Mouse (Mus musculus) kidney, postnatal 0 days (tissue): ENCODE data around the gene Plce1. TPM values are rescaled to one million over a fixed set of nuclear protein-coding genes. Genes with fewer than 3 reads are reported as not detected.

Source experiments
- ATAC-seq: fragments of 200-750 bp; cut with Nextera tagmentation; replicated peaks from 2 replicates; pipeline ENCODE4 v1.8.0; 2017; ENCODE audit warnings: low read depth, moderate number of reproducible peaks, moderate TSS enrichment, moderate library complexity; ENCODE audit not compliant: low FRiP score
- DNase-seq: peaks from one replicate; pipeline ENCODE4 v3.0.0-alpha.2; 2016; ENCODE audit warnings: low spot score
- H3K27ac ChIP-seq: fragments of 300-500 bp; sonication (generic); 2 replicates; pipeline ENCODE4 v1.5.1; 2014; ENCODE audit warnings: mild to moderate bottlenecking
- H3K27me3 ChIP-seq: fragments of 300-500 bp; sonication (generic); 2 replicates; pipeline ENCODE4 v1.6.1; 2014; ENCODE audit warnings: low read length, mixed read lengths; ENCODE audit not compliant: insufficient read depth
- H3K36me3 ChIP-seq: fragments of 300-500 bp; sonication (generic); 2 replicates; pipeline ENCODE4 v1.6.1; 2014; ENCODE audit warnings: low read length, mixed read lengths; ENCODE audit not compliant: insufficient read depth
- H3K4me1 ChIP-seq: fragments of 300-500 bp; sonication (generic); replicated peaks from 2 replicates; pipeline ENCODE4 v1.6.1; 2014; ENCODE audit warnings: antibody characterized with exemption, low read length, mixed read lengths; ENCODE audit not compliant: insufficient read depth
- H3K4me2 ChIP-seq: fragments of 300-500 bp; sonication (generic); 2 replicates; pipeline ENCODE4 v1.6.1; 2014; ENCODE audit warnings: mild to moderate bottlenecking, low read length, moderate library complexity, mixed read lengths
- H3K4me3 ChIP-seq: fragments of 300-500 bp; sonication (generic); replicated peaks from 2 replicates; pipeline ENCODE4 v1.5.1; 2014; ENCODE audit warnings: low read depth, low read length
- H3K9ac ChIP-seq: fragments of 300-500 bp; sonication (generic); 2 replicates; pipeline ENCODE4 v1.6.1; 2014; ENCODE audit warnings: low read depth, low read length
- H3K9me3 ChIP-seq: fragments of 300-500 bp; sonication (generic); replicated peaks from 2 replicates; pipeline ENCODE4 v1.6.1; 2016; ENCODE audit warnings: low read length, inconsistent platforms, mixed read lengths
- CTCF ChIP-seq: IDR thresholded peaks from 2 replicates; pipeline ENCODE4 v1.5.1; 2016; ENCODE audit warnings: antibody characterized with exemption, low read depth, mild to moderate bottlenecking, moderate library complexity
- WGBS: fragments of 180-500 bp; shearing (Covaris S2); extraction: QIAGEN DNeasy Blood & Tissue Kit; methylation state at CpG from one replicate; pipeline ENCODE4 v1.1.7; 2014; 5-methylcytosine and 5-hydroxymethylcytosine counted together
- polyA plus RNA-seq: library from polyadenylated mRNA; unstranded; fragments of >200 nt; fragmentation: Nextera tagmentation; extraction: Ambion mirVana; gene quantifications from 2 replicates; pipeline ENCODE4 v1.2.1, GENCODE M21; 2015

Plce1 gene
- polyA plus RNA-seq, 1 experiment from 2014 or later: 3.9 TPM

DNA sequence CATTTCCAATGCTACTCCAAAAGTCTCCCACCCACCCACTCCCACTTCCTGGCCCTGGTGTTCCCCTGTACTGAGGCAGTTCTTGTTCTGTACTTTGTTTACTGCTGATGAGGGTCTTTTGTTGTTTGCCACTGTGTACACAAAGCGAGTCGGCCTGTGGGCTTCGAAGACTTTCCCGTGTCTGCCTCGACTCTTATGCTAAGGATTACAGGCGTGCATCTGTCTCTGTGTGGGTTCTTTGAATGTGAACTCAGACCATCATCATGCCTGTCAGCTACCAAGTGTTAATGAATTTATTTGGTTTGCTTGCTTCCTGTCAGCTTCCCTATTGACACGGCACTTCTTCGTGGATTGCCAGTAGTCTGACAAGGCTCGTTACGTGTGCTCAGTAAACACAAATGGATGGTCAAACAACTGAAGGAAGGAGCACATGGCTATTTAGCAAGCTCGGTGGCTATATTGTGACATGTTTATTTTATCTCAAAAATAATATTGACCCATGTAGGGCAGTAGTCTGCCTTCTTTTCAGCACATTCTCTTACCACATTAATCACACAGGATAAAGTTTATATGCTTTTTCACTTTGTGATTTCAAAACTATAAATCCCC lies 133.3 kb downstream of the Plce1 start:
- H3K4me3 ChIP-seq: no peak overlapping the region

DNA sequence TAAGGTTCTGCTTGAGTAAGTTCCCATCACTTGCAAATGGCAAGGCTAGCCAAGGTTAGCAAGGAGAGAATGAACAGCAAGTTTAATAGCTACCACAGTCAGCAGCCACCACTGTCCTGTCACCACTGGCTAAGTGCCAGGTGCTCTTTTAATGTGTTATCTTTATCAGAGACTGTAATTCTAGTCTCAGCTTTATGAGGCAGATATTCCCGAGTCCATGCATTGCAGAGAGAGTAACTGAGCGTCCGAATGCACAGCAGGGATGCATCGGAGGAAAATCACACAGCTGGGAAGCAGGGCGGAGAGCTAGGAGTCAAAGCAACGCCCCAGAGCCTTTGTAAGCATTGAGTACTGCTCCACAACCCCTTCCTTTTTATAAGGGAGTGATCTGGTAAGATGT lies 134.4 kb downstream of the Plce1 start:
- TF ChIP-seq CTCF: no peak
- Histone ChIP-seq H3K4me1 (no peaks in the 10 kb centered on the region), H3K4me3 (no peak overlapping the region), H3K36me3 (no peaks in the 10 kb centered on the region), H3K9ac (no peak overlapping the region), H3K9me3 (no peaks in the 10 kb centered on the region), H3K4me2 (no peak overlapping the region), H3K27ac (no peak overlapping the region), H3K27me3 (no peaks in the 10 kb centered on the region)
- no peak for ATAC-seq
- WGBS: 29% methylated on average over 6 of the region's 6 CpGs
- peak; percentile 24 for DNase-seq

More for the DNA sequence above, 133.3 kb downstream of the Plce1 start:
- Histone ChIP-seq H3K27me3 (no peaks in the 10 kb centered on the region), H3K27ac (no peak overlapping the region), H3K4me1 (no peaks in the 10 kb centered on the region), H3K9ac (no peak overlapping the region), H3K36me3 (no peaks in the 10 kb centered on the region), H3K4me2 (no peak overlapping the region), H3K9me3 (no peaks in the 10 kb centered on the region)
- DNase-seq: no peak
- ATAC-seq: no peak
- 66% methylated on average over 11 of the region's 11 CpGs for WGBS
- TF ChIP-seq CTCF: no peak

DNA sequence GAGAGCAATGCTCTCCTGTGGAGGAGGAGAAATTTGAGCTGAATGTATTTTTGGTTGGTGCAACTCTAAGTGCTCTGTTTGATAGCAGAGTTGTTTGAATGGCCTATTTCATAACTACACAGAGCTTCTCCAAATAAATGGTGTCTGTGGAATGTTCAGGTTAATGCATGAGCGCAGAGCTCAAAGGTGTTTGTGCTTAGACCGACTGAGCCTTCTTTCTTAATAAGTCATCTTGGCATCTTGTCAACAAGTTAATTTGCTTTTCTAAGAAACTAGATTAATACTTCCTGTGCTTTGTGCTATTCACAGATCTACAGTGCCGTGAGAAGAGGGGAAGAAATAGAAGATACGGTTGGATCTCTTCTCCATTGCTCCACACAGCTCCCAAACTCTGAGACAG lies 139.2 kb downstream of the Plce1 start:
- Histone ChIP-seq H3K9ac (no peak overlapping the region), H3K4me2 (no peak overlapping the region), H3K27ac (no peak overlapping the region), H3K27me3 (no peaks in the 10 kb centered on the region), H3K4me3 (no peak overlapping the region), H3K9me3 (no peaks in the 10 kb centered on the region), H3K36me3 (no peaks in the 10 kb centered on the region), H3K4me1 (no peaks in the 10 kb centered on the region)
- ATAC-seq (no peak), DNase-seq (peak; percentile 25)
- WGBS: 42% methylated on average over 4 of the region's 4 CpGs
- TF ChIP-seq CTCF: no peak

DNA sequence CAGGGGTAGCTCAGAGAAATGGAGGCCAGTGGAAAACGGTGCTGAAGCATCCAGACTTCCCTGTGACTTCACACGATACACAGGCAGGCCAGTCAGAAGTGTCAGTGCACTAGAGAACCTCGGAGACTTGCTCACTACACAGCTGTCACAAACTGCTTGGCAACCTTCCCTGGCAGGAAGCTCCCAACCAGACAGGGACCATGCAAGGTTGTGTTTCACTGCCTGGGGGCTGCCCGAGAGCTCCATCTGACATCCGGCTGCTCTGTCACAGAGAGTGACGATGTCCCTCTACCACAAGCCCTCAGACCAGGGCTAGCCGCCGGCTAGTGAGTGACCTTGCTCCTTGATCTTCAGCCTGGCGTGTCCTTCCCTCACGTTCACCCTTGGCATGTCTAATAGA lies 140.6 kb downstream of the Plce1 start:
- Histone ChIP-seq H3K27ac (no peak overlapping the region), H3K27me3 (no peaks in the 10 kb centered on the region), H3K4me1 (no peaks in the 10 kb centered on the region), H3K36me3 (no peaks in the 10 kb centered on the region), H3K9me3 (no peaks in the 10 kb centered on the region), H3K4me2 (no peak overlapping the region), H3K4me3 (no peak overlapping the region), H3K9ac (no peak overlapping the region)
- ATAC-seq (no peak), DNase-seq (no peak)
- no peak for TF ChIP-seq CTCF
- WGBS: 41% methylated on average over 10 of the region's 10 CpGs

- Histone ChIP-seq H3K4me3 (no peak overlapping the region), H3K36me3 (no peaks in the 10 kb centered on the region), H3K4me1 (no peaks in the 10 kb centered on the region), H3K9me3 (no peaks in the 10 kb centered on the region), H3K9ac (no peak overlapping the region), H3K27ac (no peak overlapping the region), H3K27me3 (no peaks in the 10 kb centered on the region), H3K4me2 (no peak overlapping the region)
- ATAC-seq: no peak
- DNase-seq: no peak
- 75% methylated on average over 9 of the region's 9 CpGs for WGBS
- no peak for TF ChIP-seq CTCF
These were observed 145.5 kb downstream of the Plce1 start for GRCm38 (mm10) chr19:38626246-38627015.

GRCm38 (mm10) chr19:38627075-38627768 lies 146.3 kb downstream of the Plce1 start:
- DNase-seq: no peak
- TF ChIP-seq CTCF: no peak
- WGBS: 75% methylated on average over 9 of the region's 9 CpGs

More at GRCm38 (mm10) chr19:38627075-38627768, 146.3 kb downstream of the Plce1 start:
- H3K9ac ChIP-seq: no peak overlapping the region
- H3K9me3 ChIP-seq: no peaks in the 10 kb centered on the region
- H3K27ac ChIP-seq: no peak overlapping the region
- H3K4me1 ChIP-seq: no peaks in the 10 kb centered on the region
- no peak overlapping the region for H3K4me2 ChIP-seq
- no peak for ATAC-seq
- H3K4me3 ChIP-seq: no peak overlapping the region
- H3K36me3 ChIP-seq: no peaks in the 10 kb centered on the region
- no peaks in the 10 kb centered on the region for H3K27me3 ChIP-seq
